Mouse (Mus musculus) heart, embryonic 13.5 days (tissue): Measurements from ENCODE around the gene Shc3. TPM values are rescaled to one million over a fixed set of nuclear protein-coding genes. Genes with fewer than 3 reads are reported as not detected.

Experiments
- ATAC-seq: fragments of 200-750 bp; cut with Nextera tagmentation; 2 replicates; pipeline ENCODE4 v1.8.0; 2017; ENCODE audit warnings: moderate TSS enrichment; ENCODE audit not compliant: insufficient number of reproducible peaks, low FRiP score, low TSS enrichment; ENCODE audit errors: extremely low read depth
- H3K27ac ChIP-seq: fragments of 300-500 bp; sonication (generic); replicated peaks from 2 replicates; pipeline ENCODE4 v1.5.1; 2015; ENCODE audit warnings: moderate library complexity, mild to moderate bottlenecking, inconsistent platforms
- H3K27me3 ChIP-seq: fragments of 300-500 bp; sonication (generic); replicated peaks from 2 replicates; pipeline ENCODE4 v1.6.1; 2015; ENCODE audit warnings: mild to moderate bottlenecking, inconsistent platforms
- H3K36me3 ChIP-seq: fragments of 300-500 bp; sonication (generic); 2 replicates; pipeline ENCODE4 v1.6.1; 2015; ENCODE audit warnings: mild to moderate bottlenecking, inconsistent platforms
- H3K4me1 ChIP-seq: fragments of 300-500 bp; sonication (generic); 2 replicates; pipeline ENCODE4 v1.6.1; 2015; ENCODE audit warnings: inconsistent platforms
- H3K4me2 ChIP-seq: fragments of 300-500 bp; sonication (generic); 2 replicates; pipeline ENCODE4 v1.6.1; 2015; ENCODE audit warnings: inconsistent platforms, mild to moderate bottlenecking, moderate library complexity
- H3K4me3 ChIP-seq: fragments of 300-500 bp; sonication (generic); 2 replicates; pipeline ENCODE4 v1.5.1; 2015; ENCODE audit warnings: moderate library complexity, mild to moderate bottlenecking, inconsistent platforms
- H3K9ac ChIP-seq: fragments of 300-500 bp; sonication (generic); 2 replicates; pipeline ENCODE4 v1.6.1; 2015; ENCODE audit warnings: inconsistent platforms, mild to moderate bottlenecking, moderate library complexity
- H3K9me3 ChIP-seq: fragments of 300-500 bp; sonication (generic); 2 replicates; pipeline ENCODE4 v1.6.1; 2016; ENCODE audit warnings: inconsistent platforms
- WGBS: fragments of 180-500 bp; shearing (Covaris S2); methylation state at CpG from one replicate; pipeline ENCODE4 v1.1.7; 2015; ENCODE audit warnings: mixed read lengths; 5-methylcytosine and 5-hydroxymethylcytosine counted together
- polyA plus RNA-seq: library from polyadenylated mRNA; unstranded; fragments of >200 nt; fragmentation: Nextera tagmentation; extraction: Ambion mirVana; gene quantifications from 2 replicates; pipeline ENCODE4 v1.2.1, GENCODE M21; 2015

Shc3 gene
- polyA plus RNA-seq, 1 experiment from 2014 or later: 0.13 TPM

- Histone ChIP-seq H3K27ac (no peak overlapping the region), H3K9me3 (no peaks in the 10 kb centered on the region), H3K4me3 (no peak overlapping the region), H3K27me3 (no peaks in the 10 kb centered on the region), H3K9ac (no peak overlapping the region), H3K4me1 (peaks cover 6% of the 10 kb centered on the region; the same call in 1 of the 2 replicates), H3K36me3 (no peaks in the 10 kb centered on the region), H3K4me2 (no peak overlapping the region)
- ATAC-seq: no peak
- WGBS: 88% methylated on average over 10 of the region's 10 CpGs
Measured at GRCm38 (mm10) chr13:51523311-51523710, 45.9 kb downstream of the Shc3 start.

DNA sequence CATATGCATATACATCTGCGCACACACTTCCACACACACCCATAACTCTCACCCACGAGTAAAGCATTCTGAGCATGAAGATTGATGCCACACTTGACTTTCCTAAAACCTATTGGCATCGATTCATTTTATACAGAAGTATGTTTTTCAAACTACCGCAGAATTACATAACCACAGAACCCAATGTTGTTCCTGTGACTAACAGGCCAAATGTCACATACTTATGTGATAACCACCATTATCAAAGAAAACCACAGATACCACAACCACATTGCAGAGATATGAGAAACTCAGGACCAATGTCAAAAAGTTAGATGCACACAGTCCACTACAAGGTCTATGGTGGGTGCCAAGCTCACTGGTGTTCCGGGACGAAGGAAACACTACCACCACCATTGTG, 50.3 kb downstream of the Shc3 start:
- no peaks in the 10 kb centered on the region for H3K9me3 ChIP-seq
- no peak for ATAC-seq
- no peaks in the 10 kb centered on the region for H3K4me1 ChIP-seq
- no peak overlapping the region for H3K4me2 ChIP-seq
- H3K36me3 ChIP-seq: no peaks in the 10 kb centered on the region
- no peak overlapping the region for H3K27ac ChIP-seq
- H3K27me3 ChIP-seq: no peaks in the 10 kb centered on the region
- WGBS: 85% methylated on average over 6 of the region's 6 CpGs
- H3K9ac ChIP-seq: no peak overlapping the region
- no peak overlapping the region for H3K4me3 ChIP-seq

- H3K27ac ChIP-seq: no peak overlapping the region
- no peaks in the 10 kb centered on the region for H3K4me1 ChIP-seq
- no peak overlapping the region for H3K4me3 ChIP-seq
- no peaks in the 10 kb centered on the region for H3K36me3 ChIP-seq
- H3K27me3 ChIP-seq: no peaks in the 10 kb centered on the region
- no peak for ATAC-seq
- 77% methylated on average over 4 of the region's 4 CpGs for WGBS
- H3K9ac ChIP-seq: no peak overlapping the region
- no peaks in the 10 kb centered on the region for H3K9me3 ChIP-seq
- no peak overlapping the region for H3K4me2 ChIP-seq
Measured at GRCm38 (mm10) chr13:51517943-51518342, 51.3 kb downstream of the Shc3 start.

DNA sequence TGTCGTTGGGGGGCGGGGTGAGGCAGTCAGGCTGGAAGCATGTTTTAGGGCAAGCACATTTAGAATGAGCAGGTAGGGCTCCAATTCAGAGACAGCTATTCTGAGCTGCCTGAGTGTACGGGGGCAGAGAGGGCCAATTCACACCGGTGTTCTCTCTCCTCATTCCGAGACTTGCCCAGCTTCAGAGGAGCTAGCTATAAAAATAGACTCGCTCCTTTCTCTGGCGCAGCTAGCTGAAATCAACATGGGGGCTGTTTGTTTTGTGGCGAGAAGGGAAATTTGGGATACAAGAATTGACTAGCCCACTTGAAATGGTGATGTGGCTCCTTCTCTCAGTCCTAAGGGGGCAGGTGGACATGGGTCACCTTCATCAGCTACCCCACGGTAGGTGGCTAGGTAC, 60.4 kb downstream of the Shc3 start:
- 65% methylated on average over 9 of the region's 9 CpGs for WGBS
- H3K9me3 ChIP-seq: no peaks in the 10 kb centered on the region
- H3K27ac ChIP-seq: no peak overlapping the region
- no peak overlapping the region for H3K9ac ChIP-seq
- no peaks in the 10 kb centered on the region for H3K36me3 ChIP-seq
- H3K4me1 ChIP-seq: no peaks in the 10 kb centered on the region
- H3K4me3 ChIP-seq: no peak overlapping the region
- no peak for ATAC-seq
- H3K4me2 ChIP-seq: no peak overlapping the region
- H3K27me3 ChIP-seq: no peaks in the 10 kb centered on the region

GRCm38 (mm10) chr13:51505711-51506110, 63.5 kb downstream of the Shc3 start:
- no peak overlapping the region for H3K4me3 ChIP-seq
- no peak overlapping the region for H3K27ac ChIP-seq
- H3K4me1 ChIP-seq: no peaks in the 10 kb centered on the region
- H3K9me3 ChIP-seq: no peaks in the 10 kb centered on the region
- ATAC-seq: no peak
- H3K9ac ChIP-seq: no peak overlapping the region
- no peaks in the 10 kb centered on the region for H3K36me3 ChIP-seq
- no peak overlapping the region for H3K4me2 ChIP-seq
- H3K27me3 ChIP-seq: no peaks in the 10 kb centered on the region
- WGBS: 68% methylated on average over 5 of the region's 5 CpGs

DNA sequence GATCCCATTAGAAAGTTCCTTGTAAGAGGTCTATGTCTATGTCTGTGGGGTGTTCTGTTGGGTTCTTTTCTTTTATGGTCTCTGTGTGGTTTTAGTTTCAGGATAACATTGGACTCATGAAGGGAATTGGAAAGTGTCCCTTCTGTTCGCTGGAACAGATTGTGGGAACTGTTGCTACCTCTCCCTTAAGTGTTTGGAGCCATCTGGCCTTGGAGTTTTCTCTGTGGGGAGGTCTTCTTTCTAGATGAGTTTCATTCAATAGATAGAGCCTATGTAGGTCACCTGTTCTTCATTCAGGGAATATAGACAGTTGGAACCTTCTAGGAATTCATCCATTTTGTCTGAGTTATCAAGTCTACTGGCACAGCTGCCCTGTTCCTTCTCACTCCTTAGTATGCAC, 69.5 kb downstream of the Shc3 start:
- no peak for ATAC-seq
- Histone ChIP-seq H3K27ac (no peak overlapping the region), H3K9me3 (no peaks in the 10 kb centered on the region), H3K27me3 (no peaks in the 10 kb centered on the region), H3K4me3 (no peak overlapping the region), H3K4me1 (no peaks in the 10 kb centered on the region), H3K36me3 (no peaks in the 10 kb centered on the region), H3K4me2 (no peak overlapping the region), H3K9ac (no peak overlapping the region)
- WGBS: 55% methylated on average over 1 of the region's 1 CpGs

DNA sequence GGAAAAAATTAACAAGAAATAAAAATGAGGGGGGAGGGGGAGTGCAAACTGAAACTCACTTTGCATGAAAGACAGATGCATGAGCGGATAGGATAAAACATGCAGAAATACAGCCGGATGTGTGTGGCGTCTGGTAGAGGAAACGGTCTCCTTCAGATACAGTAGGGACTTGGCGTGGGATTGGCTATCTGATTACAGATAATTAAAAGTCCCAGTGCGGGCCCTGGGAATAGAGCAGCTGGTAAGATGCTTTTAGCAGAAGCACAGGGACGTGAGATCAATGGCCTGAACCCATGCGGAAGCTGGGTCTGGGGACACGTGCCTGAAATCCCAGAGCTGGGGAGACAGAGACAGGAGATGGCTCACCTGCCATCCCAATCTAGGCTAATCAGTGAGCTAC, 75.5 kb downstream of the Shc3 start:
- H3K27ac ChIP-seq: no peak overlapping the region
- WGBS: 75% methylated on average over 9 of the region's 9 CpGs
- H3K9me3 ChIP-seq: no peaks in the 10 kb centered on the region
- H3K4me3 ChIP-seq: no peak overlapping the region
- H3K4me1 ChIP-seq: no peaks in the 10 kb centered on the region
- H3K4me2 ChIP-seq: no peak overlapping the region
- H3K36me3 ChIP-seq: no peaks in the 10 kb centered on the region
- no peak for ATAC-seq
- H3K27me3 ChIP-seq: no peaks in the 10 kb centered on the region
- no peak overlapping the region for H3K9ac ChIP-seq

GRCm38 (mm10) chr13:51491649-51492435, 77.4 kb downstream of the Shc3 start:
- WGBS: 62% methylated on average over 8 of the region's 8 CpGs
- Histone ChIP-seq H3K9ac (no peak overlapping the region), H3K36me3 (no peaks in the 10 kb centered on the region), H3K4me3 (no peak overlapping the region), H3K4me2 (no peak overlapping the region), H3K4me1 (no peaks in the 10 kb centered on the region), H3K27me3 (no peaks in the 10 kb centered on the region), H3K9me3 (no peaks in the 10 kb centered on the region), H3K27ac (no peak overlapping the region)
- no peak for ATAC-seq

GRCm38 (mm10) chr13:51490195-51490594, 79.0 kb downstream of the Shc3 start:
- 86% methylated on average over 6 of the region's 6 CpGs for WGBS

DNA sequence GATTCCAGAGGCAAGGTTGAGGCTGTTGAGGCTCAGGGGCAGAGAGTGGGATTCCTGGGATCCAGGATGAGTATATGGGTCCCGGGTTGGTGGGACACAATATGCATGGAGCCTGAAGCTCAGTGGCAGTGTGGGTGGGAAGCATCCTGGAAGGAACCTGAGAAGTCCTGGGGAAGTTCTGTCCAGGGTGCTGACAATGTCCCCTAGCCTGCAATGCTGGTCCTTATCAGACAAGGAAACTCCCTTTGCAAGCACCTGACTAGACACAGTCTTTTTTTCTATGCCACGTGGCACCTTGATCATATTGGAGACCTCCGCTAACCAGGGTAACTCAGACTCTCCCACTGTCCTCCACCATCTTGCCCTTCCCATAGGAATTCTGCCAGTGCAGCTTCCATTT, 80.3 kb downstream of the Shc3 start:
- ATAC-seq: no peak
- Histone ChIP-seq H3K4me2 (no peak overlapping the region), H3K36me3 (no peaks in the 10 kb centered on the region), H3K27me3 (no peaks in the 10 kb centered on the region), H3K4me3 (no peak overlapping the region), H3K9me3 (no peaks in the 10 kb centered on the region), H3K9ac (no peak overlapping the region), H3K4me1 (no peaks in the 10 kb centered on the region), H3K27ac (no peak overlapping the region)
- 66% methylated on average over 3 of the region's 3 CpGs for WGBS

More at GRCm38 (mm10) chr13:51490195-51490594, 79.0 kb downstream of the Shc3 start:
- Histone ChIP-seq H3K27me3 (no peaks in the 10 kb centered on the region), H3K9me3 (no peaks in the 10 kb centered on the region), H3K4me2 (no peak overlapping the region), H3K9ac (no peak overlapping the region), H3K36me3 (no peaks in the 10 kb centered on the region), H3K4me3 (no peak overlapping the region), H3K27ac (no peak overlapping the region), H3K4me1 (no peaks in the 10 kb centered on the region)
- no peak for ATAC-seq

GRCm38 (mm10) chr13:51485291-51485690, 83.9 kb downstream of the Shc3 start:
- no peak for ATAC-seq
- Histone ChIP-seq H3K4me2 (no peak overlapping the region), H3K4me3 (no peak overlapping the region), H3K27ac (no peak overlapping the region), H3K27me3 (no peaks in the 10 kb centered on the region), H3K9ac (no peak overlapping the region), H3K9me3 (no peaks in the 10 kb centered on the region), H3K4me1 (no peaks in the 10 kb centered on the region), H3K36me3 (no peaks in the 10 kb centered on the region)
- 78% methylated on average over 9 of the region's 9 CpGs for WGBS

DNA sequence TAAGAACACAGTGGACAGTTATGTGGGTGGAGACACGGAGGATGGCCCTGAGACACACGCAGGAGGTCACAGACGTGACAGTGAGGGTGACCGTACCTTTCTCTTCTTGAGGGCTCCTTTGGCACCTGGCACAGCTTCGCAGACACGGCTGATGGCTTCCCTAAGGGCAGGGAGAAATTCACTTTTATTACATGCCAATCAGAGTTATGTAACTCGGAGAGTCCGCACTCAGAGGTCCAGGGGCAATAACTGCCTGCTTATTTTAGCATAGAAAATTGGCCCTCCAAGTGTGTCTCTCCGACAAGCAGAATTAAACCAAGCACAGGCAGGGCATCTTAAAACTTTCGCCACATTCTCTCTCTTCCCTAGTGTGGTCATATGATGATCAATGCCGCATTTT, 86.4 kb downstream of the Shc3 start:
- H3K9ac ChIP-seq: no peak overlapping the region
- ATAC-seq: no peak
- no peaks in the 10 kb centered on the region for H3K27me3 ChIP-seq
- H3K4me2 ChIP-seq: no peak overlapping the region
- no peaks in the 10 kb centered on the region for H3K4me1 ChIP-seq
- no peaks in the 10 kb centered on the region for H3K36me3 ChIP-seq
- no peak overlapping the region for H3K4me3 ChIP-seq
- no peak overlapping the region for H3K27ac ChIP-seq
- no peaks in the 10 kb centered on the region for H3K9me3 ChIP-seq
- WGBS: 78% methylated on average over 11 of the region's 11 CpGs
